Mouse (Mus musculus) activated CD4-positive, CD25-positive, alpha-beta regulatory T cell (primary cell): ENCODE results near the gene Olfr1204. TPM values are rescaled to one million over a fixed set of nuclear protein-coding genes. Genes with fewer than 3 reads are reported as not detected.

Experiments used
- polyA plus RNA-seq, 2 experiments: library from polyadenylated mRNA; unstranded; fragments of 100-300 nt; shearing (Covaris generic); gene quantifications; one replicate each; pipeline ENCODE4 v1.2.1; 2017

The Olfr1204 gene
- polyA plus RNA-seq = not detected

DNA sequence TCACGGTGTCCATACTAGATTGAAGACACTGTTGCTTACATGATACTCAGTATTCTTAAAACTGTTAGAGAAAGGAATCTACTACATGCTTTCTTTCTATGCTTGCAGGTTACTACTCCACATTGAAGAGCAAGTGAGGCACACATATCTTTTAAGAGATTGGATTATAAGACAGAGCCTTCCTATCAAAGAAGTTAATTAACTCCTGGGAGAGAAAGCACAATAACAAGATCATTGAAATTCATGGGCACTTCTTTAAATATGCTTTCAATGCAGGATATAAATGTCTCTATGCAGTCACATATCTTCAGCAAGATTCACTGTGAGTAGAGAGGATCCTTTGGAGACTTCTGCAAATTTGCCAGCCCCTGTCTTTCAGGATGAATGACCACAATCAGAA, at the start of gene Olfr1204:
Olfr1204 (plus strand) TSS at position 301 of the 400 bp plus-strand sequence.

DNA sequence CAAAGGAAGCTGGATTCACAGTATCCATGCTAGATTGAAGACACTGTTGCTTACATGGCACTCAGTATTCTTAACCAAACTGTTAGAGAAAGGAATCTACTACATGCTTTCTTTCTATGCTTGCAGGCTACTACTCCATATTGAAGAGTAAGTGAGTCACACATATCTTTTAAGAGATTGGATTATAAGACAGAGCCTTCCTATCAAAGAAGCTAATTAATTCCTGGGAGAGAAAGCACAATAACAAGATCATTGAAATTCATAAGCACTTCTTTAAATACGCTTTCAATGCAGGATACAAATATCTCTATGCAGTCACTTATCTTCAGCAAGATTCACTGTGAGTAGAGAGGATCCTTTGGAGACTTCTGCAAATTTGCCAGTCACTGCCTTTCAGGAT, 34.9 kb upstream of the Olfr1204 start, which contains the start of gene Olfr1202:
Olfr1202 (plus strand) TSS at position 301 of the 400 bp plus-strand sequence.

DNA sequence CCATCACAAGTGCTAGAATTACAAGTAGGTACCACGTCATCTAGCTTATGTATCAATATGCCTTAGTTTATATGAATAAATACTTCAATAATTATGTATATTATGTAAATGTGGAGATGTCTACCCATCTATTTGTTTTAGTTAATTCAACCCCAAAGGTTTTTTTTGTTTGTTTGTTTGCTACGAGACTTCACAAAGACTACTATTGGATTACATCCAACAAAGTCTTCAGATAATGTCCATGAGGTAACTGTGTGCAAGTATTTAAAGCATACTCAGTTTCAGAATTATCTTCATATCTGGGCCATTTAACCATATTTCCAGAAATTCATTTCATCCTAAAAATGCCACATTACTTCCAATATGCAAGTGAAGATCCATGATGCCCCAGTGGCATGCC, 19.7 kb upstream of the Olfr1204 start, which contains the start of gene Olfr1205:
Olfr1205 (plus strand) TSS at position 301 of the 400 bp plus-strand sequence.

GRCm38 (mm10) chr2:88862931-88863330, 13.8 kb downstream of the Olfr1204 start, which contains the start of gene Olfr1206:
Gene Olfr1206, plus strand, starts transcription at chr2:88863231.

DNA sequence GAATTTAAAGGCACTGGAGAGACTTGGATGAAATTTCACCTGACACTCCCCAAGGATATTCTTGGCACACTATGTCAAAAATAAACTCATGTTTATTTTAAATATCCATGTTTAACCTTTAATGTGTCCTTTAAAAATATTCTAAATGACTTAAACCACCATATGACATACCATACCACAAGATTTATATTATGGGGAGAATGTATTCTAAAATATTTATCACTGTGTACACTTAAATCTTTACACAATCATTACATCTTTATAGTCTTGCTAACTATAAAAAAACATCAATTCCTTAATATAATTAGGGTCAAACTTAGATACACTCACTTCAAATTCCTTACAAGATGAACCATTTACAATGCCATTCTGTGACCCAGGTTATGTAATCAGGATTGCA, 53.1 kb downstream of the Olfr1204 start, which contains the start of gene Olfr1208:
Olfr1208 (minus strand) TSS at position 101 of the 400 bp plus-strand sequence.

Other genes starting within 250 kb of the Olfr1204 start
- gene Olfr1191-ps1, start 208.8 kb upstream of the Olfr1204 start, polyA plus RNA-seq = under 1 TPM in 1 of 2 experiments, not detected in 1; 0.19 TPM
- under 1 TPM in 1 of 2 experiments, not detected in 1; 0.04 TPM for gene Olfr1192-ps1, start 200.8 kb upstream of the Olfr1204 start, polyA plus RNA-seq
- gene Olfr1193, start 173.7 kb upstream of the Olfr1204 start, polyA plus RNA-seq = under 1 TPM in 1 of 2 experiments, not detected in 1; 0.07 TPM
- under 1 TPM; 0.14 to 0.20 TPM for gene Olfr1195, start 160.1 kb upstream of the Olfr1204 start, polyA plus RNA-seq
- not detected for gene Olfr1196, start 144.7 kb upstream of the Olfr1204 start, polyA plus RNA-seq
- not detected for gene Olfr1197, start 116.9 kb upstream of the Olfr1204 start, polyA plus RNA-seq
- gene Olfr1198, start 97.9 kb upstream of the Olfr1204 start, polyA plus RNA-seq = not detected
- not detected for gene Olfr1199, start 88.8 kb upstream of the Olfr1204 start, polyA plus RNA-seq
- under 1 TPM in 1 of 2 experiments, not detected in 1; 0.09 TPM for gene Olfr1200, start 78.8 kb upstream of the Olfr1204 start, polyA plus RNA-seq
- gene Olfr1201, start 56.3 kb upstream of the Olfr1204 start, polyA plus RNA-seq = not detected
- gene Olfr1202, start 34.8 kb upstream of the Olfr1204 start, polyA plus RNA-seq = not detected
- under 1 TPM in 1 of 2 experiments, not detected in 1; 0.12 TPM for gene Olfr1205, start 19.6 kb upstream of the Olfr1204 start, polyA plus RNA-seq
- gene Olfr1206, start 13.9 kb downstream of the Olfr1204 start, polyA plus RNA-seq = under 1 TPM in 1 of 2 experiments, not detected in 1; 0.50 TPM
- under 1 TPM in 1 of 2 experiments, not detected in 1; 0.28 TPM for gene Olfr1208, start 53.0 kb downstream of the Olfr1204 start, polyA plus RNA-seq
- under 1 TPM in 1 of 2 experiments, not detected in 1; 0.05 TPM for gene Olfr1209, start 65.9 kb downstream of the Olfr1204 start, polyA plus RNA-seq
- not detected for gene Olfr1211, start 88.8 kb downstream of the Olfr1204 start, polyA plus RNA-seq
- gene Olfr1212, start 104.7 kb downstream of the Olfr1204 start, polyA plus RNA-seq = not detected
- gene Gm13762, start 131.0 kb downstream of the Olfr1204 start, polyA plus RNA-seq = not detected
- not detected for gene Olfr1214, start 143.4 kb downstream of the Olfr1204 start, polyA plus RNA-seq
- under 1 TPM in 1 of 2 experiments, not detected in 1; 0.23 TPM for gene Olfr1215, start 157.7 kb downstream of the Olfr1204 start, polyA plus RNA-seq
- not detected for gene Olfr1216, start 169.0 kb downstream of the Olfr1204 start, polyA plus RNA-seq
- gene Olfr1217, start 182.8 kb downstream of the Olfr1204 start, polyA plus RNA-seq = under 1 TPM in 1 of 2 experiments, not detected in 1; 0.19 TPM
- not detected for gene Olfr1218, start 211.9 kb downstream of the Olfr1204 start, polyA plus RNA-seq
- gene Olfr1219, start 234.2 kb downstream of the Olfr1204 start, polyA plus RNA-seq = not detected